Mouse (Mus musculus): ENCODE data around the gene Cab39. TPM values are rescaled to one million over a fixed set of nuclear protein-coding genes. Genes with fewer than 3 reads are reported as not detected.

Gene Cab39
- total RNA-seq, 1 experiment from 2014 or later: 115 TPM

GRCm38 (mm10) chr1:85849016-85849415 is 55.8 kb downstream of the Cab39 start:
- DNase-seq: no peak

GRCm38 (mm10) chr1:85850851-85851250 is 57.6 kb downstream of the Cab39 start:
- DNase-seq: peak; percentile 55

GRCm38 (mm10) chr1:85852996-85853689 is 59.9 kb downstream of the Cab39 start:
- DNase-seq: peak; percentile 84

DNA sequence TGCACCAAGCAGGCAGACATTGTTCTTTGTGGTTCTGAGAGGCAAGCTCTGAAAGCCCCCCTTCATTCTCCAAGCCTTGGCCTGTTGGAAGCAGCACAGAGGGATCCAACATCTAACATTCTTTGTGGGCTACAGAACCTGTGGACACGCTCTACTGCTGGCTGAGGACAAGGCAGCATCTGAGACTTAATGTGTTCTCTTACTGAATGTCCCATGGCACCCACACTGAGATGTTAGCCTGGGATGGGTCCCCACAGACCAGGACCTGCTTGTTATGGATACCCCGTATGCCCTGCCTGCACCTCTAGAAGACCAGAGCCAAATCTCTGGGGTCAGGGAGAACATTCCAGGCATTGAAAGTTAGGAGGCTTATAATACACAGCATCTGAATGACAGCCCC is 60.6 kb downstream of the Cab39 start:
- no peak for DNase-seq

GRCm38 (mm10) chr1:85854475-85854874 is 61.2 kb downstream of the Cab39 start:
- no peak for DNase-seq

DNA sequence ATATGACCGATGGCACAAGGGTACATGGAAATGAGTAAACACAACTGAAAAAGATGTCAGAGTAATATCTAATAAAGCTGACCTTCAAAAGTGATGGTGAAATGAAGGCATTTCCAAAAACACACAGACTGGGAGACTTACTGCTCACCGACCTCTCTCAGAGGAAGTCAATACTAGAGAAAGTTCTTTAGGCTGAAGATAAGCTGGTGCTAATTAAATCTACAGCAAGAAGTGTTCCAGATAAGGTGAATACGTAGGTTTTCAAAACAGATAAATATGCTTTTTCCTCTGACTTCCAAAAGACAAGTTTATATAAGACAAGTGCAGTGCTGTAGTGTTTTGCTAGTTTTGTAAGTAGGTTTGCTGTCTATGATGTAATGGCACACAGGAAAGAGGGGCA is 63.0 kb downstream of the Cab39 start:
- DNase-seq: no peak

- DNase-seq: no peak
Observed at GRCm38 (mm10) chr1:85857261-85857754, 64.1 kb downstream of the Cab39 start.

DNA sequence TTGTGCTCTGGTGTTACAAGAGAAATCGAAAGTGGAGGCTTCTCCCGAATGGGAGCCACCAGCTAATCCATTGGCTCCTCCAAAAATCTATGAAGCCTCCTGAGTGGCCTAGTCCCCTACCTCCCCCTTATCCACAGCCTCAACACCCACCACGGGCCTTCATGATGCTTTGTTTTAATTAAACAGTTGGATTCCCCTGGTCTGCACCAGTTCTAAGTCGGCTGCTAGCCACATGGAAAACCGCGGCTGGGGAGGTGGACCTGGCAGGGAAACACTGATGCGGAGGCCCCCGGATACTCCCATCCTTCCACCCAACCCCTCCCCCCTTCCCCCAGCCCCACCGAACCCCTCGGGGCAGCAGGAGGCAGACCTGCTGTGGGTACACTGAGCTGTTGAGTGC is 71.1 kb downstream of the Cab39 start:
- peak; percentile 49 for DNase-seq

DNA sequence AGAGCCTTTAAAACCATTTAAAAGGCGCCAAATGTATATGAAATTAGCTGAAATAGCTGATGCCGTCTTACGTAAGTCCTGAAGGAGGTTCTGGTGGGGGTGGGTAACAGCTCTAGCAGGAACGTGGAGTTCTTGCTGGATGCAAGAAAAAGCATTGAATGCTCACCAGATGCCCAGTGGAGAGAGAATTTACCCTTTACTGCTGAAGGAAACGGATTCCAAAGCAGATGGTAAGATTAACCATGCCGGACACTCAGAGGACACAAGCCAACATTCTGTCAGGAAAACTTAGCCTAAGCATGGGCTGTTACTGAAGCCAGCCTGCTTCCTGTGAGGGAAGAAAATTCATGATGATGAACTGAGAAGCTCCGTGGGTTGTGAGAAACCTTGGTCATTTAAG is 76.8 kb downstream of the Cab39 start:
- DNase-seq: no peak

GRCm38 (mm10) chr1:85870546-85870945 is 77.3 kb downstream of the Cab39 start:
- DNase-seq: no peak

GRCm38 (mm10) chr1:85882003-85882402 is 88.8 kb downstream of the Cab39 start:
- no peak for DNase-seq

GRCm38 (mm10) chr1:85887221-85887620 is 94.0 kb downstream of the Cab39 start:
- no peak for DNase-seq

DNA sequence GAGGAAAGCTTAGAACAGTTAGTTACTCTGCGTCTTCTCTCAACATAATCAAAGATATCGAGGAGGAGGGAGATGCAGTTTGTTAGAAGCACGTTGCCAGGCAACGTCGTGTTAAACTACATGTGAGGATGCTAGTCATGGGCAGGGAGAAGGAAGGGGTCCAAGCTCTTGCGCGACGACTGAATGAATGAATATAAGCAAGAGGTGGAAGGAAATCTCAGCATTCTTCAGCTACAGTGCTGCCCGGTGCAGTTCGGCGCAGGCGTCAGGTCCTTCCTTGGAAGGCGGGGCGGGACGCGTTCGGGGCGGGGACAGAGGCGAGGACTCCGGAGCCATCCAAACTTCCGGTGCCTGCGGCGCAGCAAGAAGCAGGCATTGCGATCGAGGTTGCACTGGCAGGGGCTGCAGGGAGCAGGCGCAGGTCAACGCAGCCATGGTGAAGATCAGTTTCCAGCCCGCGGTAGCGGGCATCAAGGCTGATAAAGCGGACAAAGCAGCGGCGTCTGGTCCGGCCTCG is 101.0 kb downstream of the Cab39 start, which contains the start of gene Itm2c:
Gene Itm2c, plus strand, starts transcription at position 51 of the 517 bp plus-strand sequence.
- DNase-seq: peak; percentile 96

DNA sequence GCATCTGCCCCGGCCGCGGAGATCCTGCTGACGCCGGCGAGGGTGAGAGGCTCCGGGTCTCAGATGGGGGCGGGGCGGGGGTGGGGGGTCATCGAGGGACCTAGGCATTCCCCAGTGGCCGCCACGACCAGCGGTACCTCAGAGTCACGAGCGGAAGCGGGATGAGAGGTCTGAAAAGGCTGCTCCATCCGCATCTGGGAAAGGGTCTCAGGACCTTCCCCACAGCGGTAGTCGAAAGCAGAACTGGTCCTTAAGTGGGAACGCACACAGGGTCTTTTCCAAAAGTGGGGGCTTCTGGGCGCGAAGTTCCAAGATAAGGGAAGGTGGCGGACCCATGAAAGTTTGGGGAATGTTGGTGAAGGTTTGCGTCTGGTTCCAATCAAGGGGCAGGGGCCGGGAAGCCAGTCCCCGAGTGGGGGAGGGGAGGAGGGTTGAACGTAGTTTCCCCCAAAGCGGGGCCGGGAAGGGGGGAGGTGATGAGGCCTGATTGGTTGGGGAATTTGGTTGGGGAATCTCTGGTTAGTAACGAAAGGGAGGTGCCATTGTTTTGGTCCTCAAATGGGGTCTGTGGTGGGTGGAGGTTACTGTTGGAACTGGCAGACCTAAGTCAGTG is 101.6 kb downstream of the Cab39 start:
- peak; percentile 69 for DNase-seq

DNA sequence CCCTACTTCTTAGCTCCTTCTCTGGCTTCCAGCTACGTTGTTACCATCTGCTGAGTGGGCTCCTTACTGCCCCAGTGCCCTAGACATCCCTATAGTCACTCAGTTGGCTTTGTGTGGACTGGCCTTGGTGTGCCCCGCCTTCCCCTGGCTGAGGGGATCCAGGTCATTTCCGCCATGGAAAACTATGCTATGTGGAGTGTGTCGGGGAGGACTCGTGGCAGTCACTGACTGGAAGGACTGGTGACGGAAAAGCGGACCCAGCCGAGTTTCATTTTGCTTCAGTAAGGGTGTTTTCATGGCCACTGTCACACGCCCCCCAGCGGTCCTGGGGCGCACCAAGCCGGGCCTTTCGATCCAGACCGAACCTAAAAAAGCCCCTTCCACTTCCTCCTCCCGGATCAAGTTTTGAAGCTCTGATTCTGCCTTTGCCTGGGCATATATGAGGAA is 102.2 kb downstream of the Cab39 start:
- DNase-seq: peak; percentile 82

DNA sequence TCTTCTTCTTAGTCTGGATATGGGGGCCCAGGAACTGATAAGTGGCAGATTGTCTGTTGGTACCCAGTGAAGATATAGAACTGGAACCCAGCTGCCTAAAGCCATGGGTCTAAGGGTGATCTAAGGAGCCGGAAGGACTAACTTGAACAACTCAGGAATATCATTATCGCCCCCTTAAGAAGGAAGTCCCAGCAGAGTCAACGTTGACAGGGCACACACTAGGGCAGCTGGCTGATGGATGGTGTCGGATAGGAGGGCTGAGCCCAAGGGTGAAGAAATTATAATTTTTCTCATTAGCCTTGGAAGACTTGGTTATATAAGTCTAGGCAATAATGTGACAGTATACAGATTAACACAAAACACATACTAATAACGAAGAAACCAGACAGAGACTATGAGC is 102.9 kb downstream of the Cab39 start:
- DNase-seq: no peak

DNA sequence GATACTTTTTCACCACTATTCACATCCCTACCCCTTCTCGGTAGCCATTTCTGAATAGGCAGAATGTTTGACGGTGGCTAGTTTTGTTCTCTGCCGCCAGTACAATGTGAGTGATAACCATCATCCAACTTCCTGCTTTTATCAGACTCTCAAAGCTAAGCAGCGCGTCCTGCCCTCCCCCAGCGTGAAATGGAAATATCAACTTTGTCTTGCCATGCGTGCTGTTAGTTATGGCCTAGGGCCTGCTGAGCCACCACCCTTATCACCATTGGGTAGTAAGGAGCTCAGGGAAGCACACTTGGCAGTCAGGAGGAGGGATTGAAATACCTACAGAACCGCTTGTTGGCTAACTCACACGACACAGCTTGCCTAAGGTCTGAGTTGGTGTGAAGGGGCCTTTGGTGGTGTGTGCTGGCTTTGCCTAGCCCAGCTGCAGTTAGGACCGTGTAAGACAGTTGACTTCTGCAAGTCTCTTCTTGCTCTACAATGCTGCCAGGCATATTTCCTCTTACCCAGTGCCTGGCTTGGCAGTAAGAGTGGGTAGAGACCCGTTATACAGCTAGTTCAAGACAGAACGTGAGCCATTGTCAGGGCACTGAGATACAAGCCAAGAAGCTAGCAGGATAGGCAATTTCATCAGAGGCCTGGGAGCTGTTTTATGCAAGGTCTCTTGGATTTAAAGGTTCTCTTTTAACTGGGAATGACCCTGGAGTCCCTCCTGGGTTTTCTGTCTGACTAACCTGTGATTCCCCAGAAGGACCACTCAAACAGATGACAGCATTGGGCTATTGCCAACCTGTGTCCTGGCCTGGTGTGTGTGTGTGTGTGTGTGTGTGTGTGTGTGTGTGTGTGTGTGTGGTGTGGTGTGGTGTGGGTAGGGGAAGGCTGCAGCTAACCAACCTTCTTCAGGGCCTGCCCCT is 103.8 kb downstream of the Cab39 start:
- DNase-seq: peak; percentile 73

DNA sequence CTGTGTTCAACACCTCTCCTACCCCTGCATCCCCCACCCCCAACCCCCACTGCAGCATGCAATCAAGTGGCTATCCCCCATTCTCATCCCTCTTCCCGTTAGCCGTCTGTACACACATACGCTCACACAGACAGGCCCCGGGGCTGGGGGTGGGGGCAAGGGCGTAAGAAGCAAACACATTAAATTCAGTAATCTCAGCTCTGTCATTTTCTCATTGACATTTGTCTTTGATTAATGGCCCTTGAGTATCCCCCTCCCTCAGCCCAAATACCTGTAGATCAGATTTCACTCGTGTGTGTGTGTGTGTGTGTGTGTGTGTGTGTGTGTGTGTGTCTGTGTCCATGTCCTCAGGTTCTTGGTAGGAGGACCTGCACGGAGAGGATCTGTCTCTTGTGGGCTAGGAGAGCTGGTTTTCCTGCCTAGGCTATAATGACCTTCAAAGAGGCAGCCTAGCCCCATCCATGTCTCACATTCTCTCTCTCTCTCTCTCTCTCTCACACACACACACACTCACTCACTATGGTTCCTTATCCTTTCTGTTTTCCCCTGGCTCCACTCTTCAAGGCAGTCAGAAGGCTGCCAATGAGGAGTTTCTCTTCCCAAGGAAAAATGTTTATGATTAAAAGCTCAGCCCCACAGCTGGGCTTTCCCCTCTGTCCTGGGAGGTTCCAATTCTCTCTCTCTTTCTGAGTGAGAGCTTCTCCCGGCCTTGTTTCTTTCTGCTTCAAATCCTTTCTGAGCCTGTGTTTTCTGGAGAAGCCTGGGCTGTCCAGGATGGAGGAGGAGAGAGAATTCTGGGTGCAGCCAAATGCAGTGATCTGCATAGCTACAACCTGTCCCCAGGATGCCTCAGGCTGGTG is 104.9 kb downstream of the Cab39 start:
- no peak for DNase-seq

DNA sequence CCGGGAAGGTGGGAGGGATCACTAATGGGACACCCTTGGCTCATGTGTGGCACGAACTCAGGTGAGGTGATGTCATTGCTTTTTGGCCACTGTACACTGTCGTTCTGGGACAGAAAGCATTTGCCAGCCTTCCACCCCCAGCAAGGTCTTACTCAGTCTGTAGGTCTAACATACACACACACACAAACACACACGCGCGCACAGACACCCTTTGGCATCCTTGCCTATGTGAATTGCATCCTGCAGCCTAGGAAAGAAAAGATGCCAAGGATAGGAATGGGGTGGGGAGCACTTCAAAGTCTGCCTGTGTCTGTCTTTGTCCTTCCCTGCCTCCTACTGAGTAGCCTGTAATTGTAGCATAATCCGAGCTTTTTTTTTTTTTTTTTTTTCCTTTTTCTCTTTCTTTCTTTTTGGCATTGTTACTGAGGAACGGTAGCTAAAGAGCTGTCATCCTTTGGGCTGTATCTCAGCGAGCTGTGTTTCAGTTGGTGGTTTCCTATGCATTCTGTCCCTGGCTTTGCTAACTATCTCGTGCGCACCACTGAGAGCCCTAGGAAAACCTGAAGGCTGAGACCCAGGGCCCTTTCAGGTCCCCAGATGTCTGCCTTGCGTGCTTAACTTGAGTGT is 105.6 kb downstream of the Cab39 start:
- no peak for DNase-seq

DNA sequence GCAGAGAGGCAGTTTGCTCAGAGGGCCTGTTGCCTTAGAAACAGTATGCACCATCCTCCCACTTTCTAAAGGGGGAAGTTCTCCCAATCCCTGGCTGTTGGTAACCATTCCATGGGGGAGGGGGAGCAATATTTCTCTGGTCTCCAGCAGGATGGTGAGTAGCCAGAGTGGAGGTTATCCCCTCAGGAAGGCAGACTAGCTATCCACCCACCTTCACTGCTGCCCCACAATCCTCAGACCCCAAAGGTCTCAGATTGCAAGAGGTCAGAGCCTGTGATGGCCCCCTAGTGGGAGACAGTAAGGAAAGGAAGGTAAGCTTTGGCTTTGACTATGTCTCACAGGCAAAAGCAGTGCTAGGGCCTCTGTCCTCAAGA is 106.1 kb downstream of the Cab39 start:
- no peak for DNase-seq
